ENCODE assay signal across 8 mouse cellular contexts in genomic region chr1:177806772-177807171, GRCm38 (mm10). TPM values are rescaled to one million over a fixed set of nuclear protein-coding genes. Genes with fewer than 3 reads are reported as not detected.
DNase-seq lines count a peak whose midpoint lies in the region; ATAC-seq and TF ChIP-seq lines count a peak whose summit lies in the region.
"Not testable (repeated sequence)": the region's sequence is repeated elsewhere in the genome, so short reads cannot be mapped to it uniquely, and the experiment has no call there.

No protein-coding gene starts in this region.

- H3K4me3 ChIP-seq in forebrain, postnatal 0 days (ENCODE audit: low read depth, low read length); intestine, postnatal 0 days (ENCODE audit: low read depth, low read length); liver, adult 2 months (ENCODE audit: insufficient read depth, low read depth, low read length): not testable (repeated sequence)

- H3K79me2 ChIP-seq in liver, adult 2 months (ENCODE audit: control insufficient read depth, insufficient read depth, low read length): not testable (repeated sequence)

- not testable (repeated sequence) for H3K27me3 ChIP-seq in forebrain, postnatal 0 days (ENCODE audit: insufficient read depth, low read length); intestine, postnatal 0 days (replicated peaks; ENCODE audit: control insufficient read depth, insufficient read depth, low read length); liver, adult 2 months (ENCODE audit: control insufficient read depth, insufficient read depth, low read length)

- TF ChIP-seq POLR2A in liver, adult 2 months (IDR thresholded peaks at IDR 0.05; ENCODE audit: extremely low read depth, insufficient read depth, low read length): not testable (repeated sequence)

- WGBS in forebrain, postnatal 0 days: 0% methylated on average over 1 of the region's 1 CpGs
- WGBS in intestine, postnatal 0 days: 30% methylated on average over 1 of the region's 1 CpGs
- WGBS in liver, adult 2 months: 40% methylated on average over 1 of the region's 1 CpGs

- not testable (repeated sequence) for H3K4me1 ChIP-seq in forebrain, postnatal 0 days (ENCODE audit: insufficient read depth); intestine, postnatal 0 days (replicated peaks; ENCODE audit: control insufficient read depth, insufficient read depth, low read length); liver, adult 2 months (ENCODE audit: control insufficient read depth, insufficient read depth, low read length)

- H3K27ac ChIP-seq in forebrain, postnatal 0 days (ENCODE audit: low read depth, low read length); intestine, postnatal 0 days (ENCODE audit: low read depth, low read length); liver, adult 2 months (replicated peaks; ENCODE audit: insufficient read depth, low read depth, low read length): not testable (repeated sequence)

- H3K9me3 ChIP-seq in forebrain, postnatal 0 days (ENCODE audit: low read length); intestine, postnatal 0 days (ENCODE audit: control insufficient read depth): not testable (repeated sequence)

- not testable (repeated sequence) for ATAC-seq in forebrain, postnatal 0 days; intestine, postnatal 0 days

- H3K36me3 ChIP-seq in forebrain, postnatal 0 days (ENCODE audit: insufficient read depth); intestine, postnatal 0 days (ENCODE audit: control insufficient read depth, insufficient read depth); liver, adult 2 months (ENCODE audit: control insufficient read depth, insufficient read depth, low read length): not testable (repeated sequence)

- not testable (repeated sequence) for H3K9ac ChIP-seq in forebrain, postnatal 0 days; intestine, postnatal 0 days (ENCODE audit: low read depth, low read length); liver, adult 2 months (ENCODE audit: low read depth, low read length)

- peak; percentile 32 for TF ChIP-seq CTCF in forebrain, postnatal 0 days (IDR thresholded peaks at IDR 0.05; ENCODE audit: low read depth)
- TF ChIP-seq CTCF in intestine, postnatal 0 days (IDR thresholded peaks at IDR 0.05; ENCODE audit: low read depth): peak; percentile 63
- not testable (repeated sequence) for TF ChIP-seq CTCF in liver, adult 2 months (IDR thresholded peaks at IDR 0.05; ENCODE audit: low read depth, low read length)

- H3K4me2 ChIP-seq in forebrain, postnatal 0 days (ENCODE audit: low read depth); intestine, postnatal 0 days (replicated peaks; ENCODE audit: low read depth): not testable (repeated sequence)

- DNase-seq in 3T3-L1 (ENCODE audit: low read depth, low spot score): peak; percentile 33
- DNase-seq in NIH3T3 (ENCODE audit: low read depth): peak; percentile 46
- peak; percentile 33 for DNase-seq in c-Kit-positive CD71-positive TER-119-positive erythroid progenitor cells, embryonic 14.5 days (ENCODE audit: low spot score)
- not testable (repeated sequence) for DNase-seq in forebrain, postnatal 0 days
- peak; percentile 37 for DNase-seq in liver, adult 2 months (ENCODE audit: extremely low read depth, low read depth, low spot score)
- peak; percentile 45 for DNase-seq in mesoderm, embryonic 11.5 days (ENCODE audit: low read depth, low spot score)
- DNase-seq in spleen, postnatal 36 days (ENCODE audit: low spot score in 2 of 2): peak; percentile 14 to 18

RNA-seq across cellular contexts. Expression of gene Adss, which starts 10.5 kb away (rescaled TPM):
- total RNA-seq in forebrain, postnatal 0 days (2014; rRNA removed): 97.1 and 106 TPM in 2 replicates
- polyA plus RNA-seq in forebrain, postnatal 0 days (2015; fragmentation: Nextera tagmentation; extraction: Ambion mirVana): 58.0 and 59.1 TPM in 2 replicates
- polyA plus RNA-seq in intestine, postnatal 0 days (2015; fragmentation: Nextera tagmentation; extraction: Ambion mirVana): 26.2 and 28.5 TPM in 2 replicates
- total RNA-seq in liver, adult 2 months (2014; rRNA removed): 32.2 and 43.2 TPM in 2 replicates
- polyA plus RNA-seq in liver, adult 2 months (2012; rRNA removed): 11.1 and 11.4 TPM in 2 replicates
